Mouse (Mus musculus): ENCODE data around the gene Cfap20. TPM values are rescaled to one million over a fixed set of nuclear protein-coding genes. Genes with fewer than 3 reads are reported as not detected.
"Not testable (repeated sequence)": the region's sequence is repeated elsewhere in the genome, so short reads cannot be mapped to it uniquely, and the experiment has no call there.

Gene Cfap20
- total RNA-seq, 2 experiments from 2014 or later: 32.9 to 38.7 TPM

GRCm38 (mm10) chr8:95378928-95379327 is 55.7 kb downstream of the Cfap20 start:
- intact Hi-C loops (cut with DNase I); DNase-seq: not testable (repeated sequence)

- peak; percentile 48 to 64 for DNase-seq
- intact Hi-C loops (cut with DNase I): loop anchor here (2.0 kb wide), 1 partner anchor 25 kb away; the partner anchor contains the start of gene Mmp15
These were observed 56.8 kb downstream of the Cfap20 start for GRCm38 (mm10) chr8:95377863-95378291.

GRCm38 (mm10) chr8:95377101-95377500 is 57.6 kb downstream of the Cfap20 start:
- intact Hi-C loops (cut with DNase I): loop anchor here (2.0 kb wide), 1 partner anchor 24 kb away; the partner anchor contains the start of gene Mmp15
- DNase-seq: no peak

GRCm38 (mm10) chr8:95376309-95376999 is 58.2 kb downstream of the Cfap20 start:
- intact Hi-C loops (cut with DNase I): loop anchor here (2.0 kb wide), 1 partner anchor 24 kb away; the partner anchor contains the start of gene Mmp15
- DNase-seq: no peak

- DNase-seq: no peak
- intact Hi-C loops (cut with DNase I): no loop called here
These were observed 59.2 kb downstream of the Cfap20 start for GRCm38 (mm10) chr8:95375374-95375930.

GRCm38 (mm10) chr8:95374429-95374828 is 60.2 kb downstream of the Cfap20 start:
- no peak for DNase-seq
- intact Hi-C loops (cut with DNase I): no loop called here

- intact Hi-C loops (cut with DNase I): no loop called here
- DNase-seq: peak; percentile 46 to 57
These were observed 61.2 kb downstream of the Cfap20 start for GRCm38 (mm10) chr8:95373389-95374002.

Other genes starting within 250 kb of the Cfap20 start
- gene Kifc3, start 232.1 kb downstream of the Cfap20 start, total RNA-seq (2021): 10 to 100 TPM; 58.1 to 62.8 TPM
- 1 to 10 TPM; 1.3 to 1.7 TPM for gene Cngb1, start 128.3 kb downstream of the Cfap20 start, total RNA-seq (2021)
- gene Tepp, start 124.3 kb downstream of the Cfap20 start, total RNA-seq (2021): under 1 TPM in 1 of 2 experiments, not detected in 1; 0.37 TPM
- 10 to 100 TPM; 11.6 to 11.9 TPM for gene Zfp319, start 102.9 kb downstream of the Cfap20 start, total RNA-seq (2021)
- gene Usb1, start 102.6 kb downstream of the Cfap20 start, total RNA-seq (2021): 10 to 100 TPM; 18.6 TPM
- gene Mmp15, start 82.6 kb downstream of the Cfap20 start, total RNA-seq (2021): 10 to 100 TPM; 90.2 to 99.0 TPM
- 10 to 100 TPM; 32.8 to 35.0 TPM for gene Csnk2a2, start 55.2 kb upstream of the Cfap20 start, total RNA-seq (2021)
- gene Ccdc113, start 99.2 kb upstream of the Cfap20 start, total RNA-seq (2021): not detected
- gene Prss54, start 141.5 kb upstream of the Cfap20 start, total RNA-seq (2021): not detected
- gene Gins3, start 198.6 kb upstream of the Cfap20 start, total RNA-seq (2021): 1 to 10 TPM; 1.2 to 1.6 TPM
- gene Ndrg4, start 242.1 kb upstream of the Cfap20 start, total RNA-seq (2021): 100 to 1,000 TPM; 314 to 320 TPM